ENCODE assay signal across 23 mouse cellular contexts in genomic region chr16:91320191-91320590, GRCm38 (mm10). TPM values are rescaled to one million over a fixed set of nuclear protein-coding genes. Genes with fewer than 3 reads are reported as not detected.
DNase-seq lines count a peak whose midpoint lies in the region; ATAC-seq lines count a peak whose summit lies in the region.
"Had no signal": no experiment of that assay in that cellular context is flagged by ENCODE, and none has a peak within 500 bp of the region (broad histone marks: within the 10 kb centered on the region; RNA-seq: fewer than 3 reads in every experiment).

No protein-coding gene starts in this region.

- H3K36me3 ChIP-seq in midbrain, embryonic 12.5 days, result no peaks in the 10 kb centered on the region
- no peaks in the 10 kb centered on the region for H3K36me3 ChIP-seq in midbrain, embryonic 11.5 days (ENCODE audit: control insufficient read depth, insufficient read depth, low read length)
- no peaks in the 10 kb centered on the region for H3K36me3 ChIP-seq in forebrain, embryonic 14.5 days (ENCODE audit: control insufficient read depth, insufficient read depth, low read length)
- no peaks in the 10 kb centered on the region for H3K36me3 ChIP-seq in limb, embryonic 13.5 days
- no peaks in the 10 kb centered on the region for H3K36me3 ChIP-seq in neural tube, embryonic 15.5 days
- H3K36me3 ChIP-seq: embryonic facial prominence, embryonic 12.5 days; heart, embryonic 10.5 days; liver, embryonic 12.5 days had no signal

- intact Hi-C loops in left cerebral cortex, postnatal 25 days (cut with DNase I), result no loop called here

- H3K27me3 ChIP-seq in midbrain, embryonic 12.5 days, result peaks cover 41% of the 10 kb centered on the region
- peaks cover 6% of the 10 kb centered on the region; the same call in 1 of the 2 replicates for H3K27me3 ChIP-seq in midbrain, embryonic 11.5 days (ENCODE audit: control insufficient read depth, insufficient read depth, low read length)
- peaks cover 23% of the 10 kb centered on the region for H3K27me3 ChIP-seq in forebrain, embryonic 14.5 days (replicated peaks; ENCODE audit: control insufficient read depth, insufficient read depth, low read length)
- H3K27me3 ChIP-seq in limb, embryonic 13.5 days, result peaks cover 67% of the 10 kb centered on the region
- H3K27me3 ChIP-seq in neural tube, embryonic 15.5 days (replicated peaks), result peaks cover 69% of the 10 kb centered on the region

- no peak overlapping the region for H3K9ac ChIP-seq in midbrain, embryonic 12.5 days (replicated peaks)
- H3K9ac ChIP-seq in midbrain, embryonic 11.5 days (ENCODE audit: low read length), result no peak overlapping the region
- H3K9ac ChIP-seq in forebrain, embryonic 14.5 days (ENCODE audit: low read length), result no peak overlapping the region
- no peak overlapping the region for H3K9ac ChIP-seq in limb, embryonic 13.5 days
- H3K9ac ChIP-seq in neural tube, embryonic 15.5 days (replicated peaks), result no peak overlapping the region
- H3K9ac ChIP-seq: embryonic facial prominence, embryonic 12.5 days; liver, embryonic 12.5 days had no signal

- 0 out of 2 replicates have a peak overlapping the region, but pooled peaks have one; percentile 15 for H3K27ac ChIP-seq in midbrain, embryonic 12.5 days (replicated peaks)
- no peak overlapping the region for H3K27ac ChIP-seq in midbrain, embryonic 11.5 days (ENCODE audit: low read depth, low read length)
- H3K27ac ChIP-seq in forebrain, embryonic 14.5 days (ENCODE audit: low read depth, low read length), result no peak overlapping the region
- no peak overlapping the region for H3K27ac ChIP-seq in limb, embryonic 13.5 days
- peak overlapping the region; percentile 65 for H3K27ac ChIP-seq in neural tube, embryonic 15.5 days (replicated peaks)
- H3K27ac ChIP-seq: embryonic facial prominence, embryonic 12.5 days; heart, embryonic 10.5 days; left cerebral cortex, adult 2 months; liver, embryonic 12.5 days; stomach, postnatal 0 days had no signal

- no peaks in the 10 kb centered on the region for H3K9me3 ChIP-seq in midbrain, embryonic 12.5 days
- H3K9me3 ChIP-seq in midbrain, embryonic 11.5 days (ENCODE audit: control insufficient read depth, low read length), result no peaks in the 10 kb centered on the region
- H3K9me3 ChIP-seq in forebrain, embryonic 14.5 days (replicated peaks; ENCODE audit: control insufficient read depth, low read length), result no peaks in the 10 kb centered on the region
- H3K9me3 ChIP-seq in limb, embryonic 13.5 days, result no peaks in the 10 kb centered on the region
- H3K9me3 ChIP-seq in neural tube, embryonic 15.5 days (replicated peaks), result no peaks in the 10 kb centered on the region
- H3K9me3 ChIP-seq: embryonic facial prominence, embryonic 12.5 days; heart, embryonic 10.5 days; liver, embryonic 12.5 days had no signal

- ATAC-seq in midbrain, embryonic 12.5 days (ENCODE audit: low FRiP score, low read depth), result no peak
- no peak for ATAC-seq in midbrain, embryonic 11.5 days (ENCODE audit: low FRiP score)
- no peak for ATAC-seq in forebrain, embryonic 14.5 days
- ATAC-seq in limb, embryonic 13.5 days (ENCODE audit: low FRiP score, low read depth), result no peak
- peak; percentile 37; the same call in 1 of the 2 replicates for ATAC-seq in neural tube, embryonic 15.5 days (ENCODE audit: low FRiP score)
- ATAC-seq: liver, embryonic 12.5 days had no signal

- WGBS in midbrain, embryonic 12.5 days, result 66% methylated on average over 10 of the region's 10 CpGs
- WGBS in midbrain, embryonic 11.5 days, result 71% methylated on average over 10 of the region's 10 CpGs
- 46% methylated on average over 10 of the region's 10 CpGs for whole genome bisulfite sequencing in forebrain, embryonic 14.5 days
- WGBS in limb, embryonic 13.5 days, result 62% methylated on average over 10 of the region's 10 CpGs
- 39% methylated on average over 10 of the region's 10 CpGs for WGBS in neural tube, embryonic 15.5 days

- peaks cover 13% of the 10 kb centered on the region for H3K4me1 ChIP-seq in midbrain, embryonic 12.5 days
- peaks cover 3% of the 10 kb centered on the region; the same call in 1 of the 2 replicates for H3K4me1 ChIP-seq in midbrain, embryonic 11.5 days (ENCODE audit: control insufficient read depth, insufficient read depth, low read length)
- peaks cover 14% of the 10 kb centered on the region for H3K4me1 ChIP-seq in forebrain, embryonic 14.5 days (ENCODE audit: control insufficient read depth, insufficient read depth, low read length)
- H3K4me1 ChIP-seq in limb, embryonic 13.5 days, result 0 out of 2 replicates have a peak, but pooled peaks cover 9% of the 10 kb centered on the region
- peaks cover 17% of the 10 kb centered on the region for H3K4me1 ChIP-seq in neural tube, embryonic 15.5 days
- H3K4me1 ChIP-seq: embryonic facial prominence, embryonic 12.5 days; heart, embryonic 10.5 days had no signal

- H3K4me2 ChIP-seq in midbrain, embryonic 12.5 days (replicated peaks), result 0 out of 2 replicates have a peak overlapping the region, but pooled peaks have one; percentile 7
- no peak overlapping the region for H3K4me2 ChIP-seq in midbrain, embryonic 11.5 days
- peak overlapping the region; percentile 52 for H3K4me2 ChIP-seq in forebrain, embryonic 14.5 days (ENCODE audit: low read length)
- peak overlapping the region; percentile 50 for H3K4me2 ChIP-seq in limb, embryonic 13.5 days (replicated peaks)
- H3K4me2 ChIP-seq in neural tube, embryonic 15.5 days, result peak overlapping the region; percentile 57
- H3K4me2 ChIP-seq: embryonic facial prominence, embryonic 12.5 days; liver, embryonic 12.5 days had no signal

- H3K4me3 ChIP-seq in midbrain, embryonic 12.5 days, result no peak overlapping the region
- H3K4me3 ChIP-seq in midbrain, embryonic 11.5 days (ENCODE audit: low read depth, low read length), result no peak overlapping the region
- H3K4me3 ChIP-seq in forebrain, embryonic 14.5 days (ENCODE audit: low read depth, low read length), result no peak overlapping the region
- H3K4me3 ChIP-seq in limb, embryonic 13.5 days, result no peak overlapping the region
- H3K4me3 ChIP-seq in neural tube, embryonic 15.5 days (replicated peaks), result peak overlapping the region; percentile 24; the same call in 1 of the 2 replicates
- H3K4me3 ChIP-seq: embryonic facial prominence, embryonic 12.5 days; heart, embryonic 10.5 days; liver, embryonic 12.5 days; myocyte had no signal

- no peak for DNase-seq in midbrain, embryonic 11.5 days (ENCODE audit: low spot score, missing footprints)
- DNase-seq in forebrain, embryonic 14.5 days (ENCODE audit: low spot score), result no peak
- DNase-seq in layer of hippocampus, postnatal 10 days (ENCODE audit: low spot score in 2 of 2), result no peak
- DNase-seq in left cerebral cortex, postnatal 25 days (ENCODE audit: low spot score in 2 of 2), result no peak
- DNase-seq: adrenal gland, postnatal 25 days; kidney, adult 2 months; kidney, postnatal 4 days; lung, postnatal 36 days; spleen, adult 18-20 months; thymus, postnatal 4 days had no signal

RNA-seq across cellular contexts. Expression of gene Olig1, which starts 50.6 kb away (rescaled TPM):
- 2.4 and 5.1 TPM in 2 replicates for polyA plus RNA-seq in midbrain, embryonic 12.5 days (2016; fragmentation: Nextera tagmentation; extraction: Ambion mirVana)
- 2.8 and 3.2 TPM in 2 replicates for polyA plus RNA-seq in midbrain, embryonic 11.5 days (2014; fragmentation: Nextera tagmentation; extraction: Ambion mirVana)
- 18.0 and 31.1 TPM in 2 replicates for polyA plus RNA-seq in forebrain, embryonic 14.5 days (2014; fragmentation: Nextera tagmentation; extraction: Ambion mirVana)
- 0.09 and 0.22 TPM in 2 replicates for polyA plus RNA-seq in limb, embryonic 13.5 days (2015; fragmentation: Nextera tagmentation; extraction: Ambion mirVana)
- polyA plus RNA-seq in neural tube, embryonic 15.5 days (2015; fragmentation: Nextera tagmentation; extraction: Ambion mirVana), result 77.3 and 86.7 TPM in 2 replicates
- total RNA-seq in layer of hippocampus, postnatal 10 days (2021), result 100 to 1,000 TPM; 159 to 174 TPM
- 100 to 1,000 TPM; 108 to 112 TPM for total RNA-seq in left cerebral cortex, postnatal 25 days (2021)
- total RNA-seq: gastrocnemius, adult 8-10 months; hematopoietic stem cell, adult 5-6 weeks; MEL had no signal
- polyA plus RNA-seq: C2C12; liver, embryonic 12.5 days; myocyte had no signal

RNA-seq across cellular contexts. Expression of gene Ifnar2, which starts 52.4 kb away (rescaled TPM):
- polyA plus RNA-seq in midbrain, embryonic 12.5 days (2016; fragmentation: Nextera tagmentation; extraction: Ambion mirVana), result 29.5 and 33.5 TPM in 2 replicates
- 32.6 and 32.7 TPM in 2 replicates for polyA plus RNA-seq in midbrain, embryonic 11.5 days (2014; fragmentation: Nextera tagmentation; extraction: Ambion mirVana)
- polyA plus RNA-seq in forebrain, embryonic 14.5 days (2014; fragmentation: Nextera tagmentation; extraction: Ambion mirVana), result 44.6 and 46.9 TPM in 2 replicates
- polyA plus RNA-seq in limb, embryonic 13.5 days (2015; fragmentation: Nextera tagmentation; extraction: Ambion mirVana), result 54.6 and 58.1 TPM in 2 replicates
- polyA plus RNA-seq in neural tube, embryonic 15.5 days (2015; fragmentation: Nextera tagmentation; extraction: Ambion mirVana), result 42.3 and 45.8 TPM in 2 replicates
- total RNA-seq in layer of hippocampus, postnatal 10 days (2021), result 10 to 100 TPM; 23.7 to 24.4 TPM
- 10 to 100 TPM; 20.5 to 20.6 TPM for total RNA-seq in left cerebral cortex, postnatal 25 days (2021)

Comparison
In these comparisons a context has a peak if more than half of its experiments do, and no peak if none do; other contexts are left out.
1. H3K27ac ChIP-seq: peak in midbrain, embryonic 12.5 days (single experiment) and neural tube, embryonic 15.5 days (single experiment); none in midbrain, embryonic 11.5 days (single experiment), forebrain, embryonic 14.5 days (single experiment) and limb, embryonic 13.5 days (single experiment).